Comparison of ENCODE assay signal across 14 mouse cellular contexts in genomic region chr2:79461861-79462260, GRCm38 (mm10). TPM values are rescaled to one million over a fixed set of nuclear protein-coding genes. Genes with fewer than 3 reads are reported as not detected.
"Had no signal": no experiment of that assay in that cellular context is flagged by ENCODE, and none has a peak within 500 bp of the region (broad histone marks: within the 10 kb centered on the region; RNA-seq: fewer than 3 reads in every experiment).

No protein-coding gene starts in this region.

- H3K4me3 ChIP-seq: left cerebral cortex, adult 2 months; limb, embryonic 15.5 days; liver, embryonic 12.5 days; megakaryocyte, embryonic 14.5 days; midbrain, embryonic 12.5 days; stomach, embryonic 15.5 days had no signal

- H3K36me3 ChIP-seq: limb, embryonic 15.5 days; liver, embryonic 12.5 days; midbrain, embryonic 12.5 days; stomach, embryonic 15.5 days had no signal

- H3K9me3 ChIP-seq: limb, embryonic 15.5 days; liver, embryonic 12.5 days; midbrain, embryonic 12.5 days; stomach, embryonic 15.5 days had no signal

- H3K9ac ChIP-seq: limb, embryonic 15.5 days; liver, embryonic 12.5 days; lung, embryonic 14.5 days; midbrain, embryonic 12.5 days; stomach, embryonic 15.5 days had no signal

- H3K4me2 ChIP-seq: limb, embryonic 15.5 days; liver, embryonic 12.5 days; lung, embryonic 14.5 days; midbrain, embryonic 12.5 days; stomach, embryonic 15.5 days had no signal

- H3K27ac ChIP-seq: left cerebral cortex, adult 2 months; limb, embryonic 15.5 days; liver, embryonic 12.5 days; macrophage; midbrain, embryonic 12.5 days; stomach, embryonic 15.5 days had no signal

- ATAC-seq: liver, embryonic 12.5 days had no signal

- DNase-seq: kidney, postnatal 14 days; lung, embryonic 14.5 days; lung, postnatal 14 days; right cerebral cortex, postnatal 14 days; thymus, postnatal 4 days had no signal

- H3K4me1 ChIP-seq: liver, embryonic 12.5 days; stomach, embryonic 15.5 days had no signal

RNA-seq across cellular contexts. Expression of gene Neurod1, which starts 5.3 kb away (rescaled TPM):
- polyA plus RNA-seq: kidney, embryonic 14.5 days; limb, embryonic 15.5 days; liver, embryonic 12.5 days; lung, embryonic 14.5 days; macrophage; spleen, adult 2 months had no signal
